Mouse (Mus musculus): ENCODE data around the gene Sugct. TPM values are rescaled to one million over a fixed set of nuclear protein-coding genes. Genes with fewer than 3 reads are reported as not detected.
"Not testable (repeated sequence)": the region's sequence is repeated elsewhere in the genome, so short reads cannot be mapped to it uniquely, and the experiment has no call there.

Sugct gene
- polyA plus RNA-seq, 1 experiment: 1.0 TPM

GRCm38 (mm10) chr13:16838409-16838808 lies 856.9 kb downstream of the Sugct start:
- H3K79me2 ChIP-seq (ENCODE audit: control insufficient read depth, insufficient read depth): no peaks in the 10 kb centered on the region
- H3ac ChIP-seq (ENCODE audit: control insufficient read depth, insufficient read length): no peak overlapping the region
- H3K4me2 ChIP-seq (ENCODE audit: low read depth): no peak overlapping the region
- H3K27me3 ChIP-seq (ENCODE audit: control insufficient read depth, insufficient read depth, insufficient read length): no peaks in the 10 kb centered on the region
- TF ChIP-seq MYOD1 (IDR thresholded peaks at IDR 0.05; ENCODE audit: control insufficient read depth in 1 of 3, insufficient read length in 2 of 3, low read depth in 2 of 3): no peak
- no peak for TF ChIP-seq MAX (IDR thresholded peaks at IDR 0.05; ENCODE audit: low read depth)
- TF ChIP-seq USF1 (IDR thresholded peaks at IDR 0.05; ENCODE audit: low read depth): no peak
- no peak for TF ChIP-seq E2F4 (IDR thresholded peaks at IDR 0.05; ENCODE audit: insufficient read depth)
- no peak for TF ChIP-seq POLR2AphosphoS2 (IDR thresholded peaks at IDR 0.05; ENCODE audit: insufficient read length, low read depth)
- TF ChIP-seq TCF12 (IDR thresholded peaks at IDR 0.05; ENCODE audit: insufficient read depth, poor library complexity, severe bottlenecking): no peak
- TF ChIP-seq SRF (IDR thresholded peaks at IDR 0.05; ENCODE audit: control insufficient read depth, insufficient read length, low read depth): no peak
- TF ChIP-seq CEBPB (IDR thresholded peaks at IDR 0.05; ENCODE audit: insufficient read depth, poor library complexity, severe bottlenecking): no peak
- no peak for TF ChIP-seq TCF3 (IDR thresholded peaks at IDR 0.05; ENCODE audit: insufficient read length, low read depth)
- no peak overlapping the region for H3K4me3 ChIP-seq
- no peaks in the 10 kb centered on the region for H3K36me3 ChIP-seq (ENCODE audit: control insufficient read depth, insufficient read depth)

GRCm38 (mm10) chr13:16835111-16835510 lies 860.2 kb downstream of the Sugct start:
- TF ChIP-seq MAX (IDR thresholded peaks at IDR 0.05; ENCODE audit: low read depth) (no peak), TCF12 (IDR thresholded peaks at IDR 0.05; ENCODE audit: insufficient read depth, poor library complexity, severe bottlenecking) (no peak), SRF (IDR thresholded peaks at IDR 0.05; ENCODE audit: control insufficient read depth, insufficient read length, low read depth) (no peak), REST (IDR thresholded peaks at IDR 0.05; ENCODE audit: insufficient read depth, insufficient read length) (no peak), MYOD1 (IDR thresholded peaks at IDR 0.05; ENCODE audit: control insufficient read depth in 1 of 3, insufficient read length in 2 of 3, low read depth in 2 of 3) (no peak), USF1 (IDR thresholded peaks at IDR 0.05; ENCODE audit: low read depth) (no peak), CEBPB (IDR thresholded peaks at IDR 0.05; ENCODE audit: insufficient read depth, poor library complexity, severe bottlenecking) (no peak), TCF3 (IDR thresholded peaks at IDR 0.05; ENCODE audit: insufficient read length, low read depth) (no peak), POLR2A (IDR thresholded peaks at IDR 0.05; ENCODE audit: insufficient read length, low read depth) (no peak), E2F4 (IDR thresholded peaks at IDR 0.05; ENCODE audit: insufficient read depth) (no peak), MYOG (IDR thresholded peaks at IDR 0.05; ENCODE audit: control insufficient read depth in 1 of 3, insufficient read depth in 1 of 3, insufficient read length in 2 of 3, low read depth in 2 of 3) (no peak), POLR2AphosphoS2 (IDR thresholded peaks at IDR 0.05; ENCODE audit: insufficient read length, low read depth) (no peak)
- H3K36me3 ChIP-seq (ENCODE audit: control insufficient read depth, insufficient read depth): no peaks in the 10 kb centered on the region
- no peak overlapping the region for H3ac ChIP-seq (ENCODE audit: control insufficient read depth, insufficient read length)

GRCm38 (mm10) chr13:16833069-16833468 lies 862.3 kb downstream of the Sugct start:
- Histone ChIP-seq H3K36me3 (ENCODE audit: control insufficient read depth, insufficient read depth) (no peaks in the 10 kb centered on the region), H3ac (ENCODE audit: control insufficient read depth, insufficient read length) (no peak overlapping the region), H3K79me2 (ENCODE audit: control insufficient read depth, insufficient read depth) (no peaks in the 10 kb centered on the region), H3K27me3 (ENCODE audit: control insufficient read depth, insufficient read depth, insufficient read length) (no peaks in the 10 kb centered on the region), H3K4me2 (ENCODE audit: low read depth) (no peak overlapping the region), H3K4me3 (no peak overlapping the region)
- no peak for TF ChIP-seq POLR2AphosphoS2 (IDR thresholded peaks at IDR 0.05; ENCODE audit: insufficient read length, low read depth)
- no peak for TF ChIP-seq USF1 (IDR thresholded peaks at IDR 0.05; ENCODE audit: low read depth)
- TF ChIP-seq SRF (IDR thresholded peaks at IDR 0.05; ENCODE audit: control insufficient read depth, insufficient read length, low read depth): no peak
- TF ChIP-seq MAX (IDR thresholded peaks at IDR 0.05; ENCODE audit: low read depth): no peak
- TF ChIP-seq MYOG (IDR thresholded peaks at IDR 0.05; ENCODE audit: control insufficient read depth in 1 of 3, insufficient read depth in 1 of 3, insufficient read length in 2 of 3, low read depth in 2 of 3): no peak
- TF ChIP-seq TCF12 (IDR thresholded peaks at IDR 0.05; ENCODE audit: insufficient read depth, poor library complexity, severe bottlenecking): no peak
- TF ChIP-seq MYOD1 (IDR thresholded peaks at IDR 0.05; ENCODE audit: control insufficient read depth in 1 of 3, insufficient read length in 2 of 3, low read depth in 2 of 3): no peak
- no peak for TF ChIP-seq CEBPB (IDR thresholded peaks at IDR 0.05; ENCODE audit: insufficient read depth, poor library complexity, severe bottlenecking)
- no peak for TF ChIP-seq REST (IDR thresholded peaks at IDR 0.05; ENCODE audit: insufficient read depth, insufficient read length)
- TF ChIP-seq E2F4 (IDR thresholded peaks at IDR 0.05; ENCODE audit: insufficient read depth): no peak
- TF ChIP-seq POLR2A (IDR thresholded peaks at IDR 0.05; ENCODE audit: insufficient read length, low read depth): no peak
- TF ChIP-seq TCF3 (IDR thresholded peaks at IDR 0.05; ENCODE audit: insufficient read length, low read depth): no peak

More at GRCm38 (mm10) chr13:16835111-16835510, 860.2 kb downstream of the Sugct start:
- H3K79me2 ChIP-seq (ENCODE audit: control insufficient read depth, insufficient read depth): no peaks in the 10 kb centered on the region
- H3K4me3 ChIP-seq: no peak overlapping the region
- no peak overlapping the region for H3K4me2 ChIP-seq (ENCODE audit: low read depth)
- H3K27me3 ChIP-seq (ENCODE audit: control insufficient read depth, insufficient read depth, insufficient read length): no peaks in the 10 kb centered on the region

GRCm38 (mm10) chr13:16831840-16832239 lies 863.5 kb downstream of the Sugct start:
- Histone ChIP-seq H3K27me3 (ENCODE audit: control insufficient read depth, insufficient read depth, insufficient read length) (no peaks in the 10 kb centered on the region), H3ac (ENCODE audit: control insufficient read depth, insufficient read length) (no peak overlapping the region), H3K36me3 (ENCODE audit: control insufficient read depth, insufficient read depth) (no peaks in the 10 kb centered on the region), H3K4me3 (no peak overlapping the region), H3K79me2 (ENCODE audit: control insufficient read depth, insufficient read depth) (no peaks in the 10 kb centered on the region), H3K4me2 (ENCODE audit: low read depth) (no peak overlapping the region)
- no peak for TF ChIP-seq CEBPB (IDR thresholded peaks at IDR 0.05; ENCODE audit: insufficient read depth, poor library complexity, severe bottlenecking)
- TF ChIP-seq TCF3 (IDR thresholded peaks at IDR 0.05; ENCODE audit: insufficient read length, low read depth): no peak
- no peak for TF ChIP-seq SRF (IDR thresholded peaks at IDR 0.05; ENCODE audit: control insufficient read depth, insufficient read length, low read depth)

- not testable (repeated sequence) for H3K36me3 ChIP-seq (ENCODE audit: control insufficient read depth, insufficient read depth); H3K79me2 ChIP-seq (ENCODE audit: control insufficient read depth, insufficient read depth); H3K27me3 ChIP-seq (ENCODE audit: control insufficient read depth, insufficient read depth, insufficient read length); H3K4me3 ChIP-seq; H3K4me2 ChIP-seq (ENCODE audit: low read depth); H3ac ChIP-seq (ENCODE audit: control insufficient read depth, insufficient read length)
Observed at GRCm38 (mm10) chr13:16830291-16830690, 865.1 kb downstream of the Sugct start.
